Mouse (Mus musculus): ENCODE measurements around the gene Rbm10.

The Rbm10 gene

GRCm38 (mm10) chrX:20617176-20617902, at the start of gene Rbm10, which contains the start of gene Ndufb11:
Gene Rbm10 (plus strand): TSS chrX:20617503.
Gene Ndufb11 (minus strand): TSS chrX:20617619.
- DNase-seq: peak; percentile 78 to 79

- DNase-seq: no peak
Measured at GRCm38 (mm10) chrX:20571024-20571423, 46.3 kb upstream of the Rbm10 start.

GRCm38 (mm10) chrX:20572683-20573082, 44.6 kb upstream of the Rbm10 start:
- no peak for DNase-seq

- no peak for DNase-seq
Measured at GRCm38 (mm10) chrX:20573927-20574326, 43.4 kb upstream of the Rbm10 start.

- DNase-seq: peak in 1 of 2 experiments; percentile 2
Measured at GRCm38 (mm10) chrX:20587968-20588367, 29.3 kb upstream of the Rbm10 start.

GRCm38 (mm10) chrX:20608500-20608899, 8.8 kb upstream of the Rbm10 start:
- no peak for DNase-seq

- DNase-seq: peak; percentile 69 to 73
Measured at GRCm38 (mm10) chrX:20616861-20617175, 485 bp upstream of the Rbm10 start.

- DNase-seq: no peak
Measured at GRCm38 (mm10) chrX:20617903-20618399, 648 bp downstream of the Rbm10 start.

- no peak for DNase-seq
Measured at GRCm38 (mm10) chrX:20638141-20638540, 20.8 kb downstream of the Rbm10 start.

- DNase-seq: no peak
Measured at GRCm38 (mm10) chrX:20644780-20645179, 27.5 kb downstream of the Rbm10 start.

- no peak for DNase-seq
Measured at GRCm38 (mm10) chrX:20657593-20657992, 40.3 kb downstream of the Rbm10 start.

GRCm38 (mm10) chrX:20658026-20658652, 40.8 kb downstream of the Rbm10 start, which contains the start of gene Uba1:
Gene Uba1 (plus strand): TSS chrX:20658326.
- peak; percentile 75 to 77 for DNase-seq

- DNase-seq: no peak
Measured at GRCm38 (mm10) chrX:20658891-20659406, 41.6 kb downstream of the Rbm10 start.

- no peak for DNase-seq
Measured at GRCm38 (mm10) chrX:20662317-20662715, 45.0 kb downstream of the Rbm10 start.

GRCm38 (mm10) chrX:20662716-20663443, 45.6 kb downstream of the Rbm10 start:
- DNase-seq: peak; percentile 80 to 81

GRCm38 (mm10) chrX:20663444-20663790, 46.1 kb downstream of the Rbm10 start:
- DNase-seq: peak in 1 of 2 experiments; percentile 17

- DNase-seq: peak; percentile 80 to 81
Measured at GRCm38 (mm10) chrX:20687519-20688067, 70.3 kb downstream of the Rbm10 start, which contains the start of gene Cdk16. Gene Cdk16 (plus strand): TSS chrX:20687954.

GRCm38 (mm10) chrX:20688068-20688547, 70.8 kb downstream of the Rbm10 start:
- peak; percentile 76 to 83 for DNase-seq

- DNase-seq: peak; percentile 58 to 67
Measured at GRCm38 (mm10) chrX:20688615-20689014, 71.3 kb downstream of the Rbm10 start.

GRCm38 (mm10) chrX:20691566-20691965, 74.3 kb downstream of the Rbm10 start:
- peak; percentile 72 to 75 for DNase-seq

- DNase-seq: no peak
Measured at GRCm38 (mm10) chrX:20692616-20693015, 75.3 kb downstream of the Rbm10 start.

GRCm38 (mm10) chrX:20695842-20696241, 78.5 kb downstream of the Rbm10 start:
- no peak for DNase-seq
